In the genomic region with DNA sequence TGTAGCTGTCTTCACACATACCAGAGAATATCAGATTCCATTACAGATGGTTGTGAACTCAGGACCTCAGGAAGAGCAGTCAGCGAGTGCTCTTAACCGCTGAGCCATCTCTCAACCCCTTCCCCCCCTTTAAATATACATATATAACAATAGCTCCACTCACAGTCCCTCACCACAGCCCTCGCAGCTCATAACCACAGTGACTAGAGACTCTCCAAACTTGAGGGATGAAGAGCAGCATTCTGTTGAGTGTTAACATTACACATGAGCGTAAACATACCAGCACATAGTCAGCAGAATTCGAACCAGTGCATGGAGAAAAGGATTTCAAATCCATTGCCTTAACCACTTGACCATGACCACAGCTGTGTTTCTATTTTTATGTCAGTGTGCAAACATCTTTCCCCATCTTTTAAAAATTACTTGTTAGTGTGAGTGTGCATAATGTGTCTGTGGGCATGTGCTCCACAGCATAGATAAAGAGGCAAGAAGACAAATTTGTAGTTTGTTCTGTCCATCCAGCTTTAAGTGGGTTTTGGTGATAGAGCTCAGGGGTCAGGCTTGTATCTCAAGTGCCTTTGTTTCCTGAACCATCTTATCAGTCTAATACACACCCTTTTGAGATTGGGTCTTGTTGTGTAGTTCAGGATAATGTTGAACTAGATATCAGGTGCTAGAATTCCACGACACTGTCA, we compare ENCODE assay signal across 27 mouse cellular contexts. TPM values are rescaled to one million over a fixed set of nuclear protein-coding genes. Genes with fewer than 3 reads are reported as not detected.
A peak's percentile ranks its signal among the peaks of the same experiment; 100 is the strongest.
DNase-seq lines count a peak whose midpoint lies in the region; ATAC-seq and TF ChIP-seq lines count a peak whose summit lies in the region.
"Had no signal": no experiment of that assay in that cellular context is flagged by ENCODE, and none has a peak within 500 bp of the region (broad histone marks: within the 10 kb centered on the region; RNA-seq: fewer than 3 reads in every experiment).

No protein-coding gene starts in this region.

- TF ChIP-seq POLR2A in thymus, adult 2 months (IDR thresholded peaks at IDR 0.05; ENCODE audit: control insufficient read depth, extremely low read depth, insufficient read depth, low read length, poor library complexity) = no peak
- TF ChIP-seq POLR2A in bone marrow macrophage, adult 2 months (IDR thresholded peaks at IDR 0.05; ENCODE audit: borderline replicate concordance, low read depth, low read length) = no peak

- 0 out of 2 replicates have a peak overlapping the region, but pooled peaks have one; percentile 5 for H3K9ac ChIP-seq in liver, embryonic 16.5 days (ENCODE audit: low read depth, low read length)
- no peak overlapping the region for H3K9ac ChIP-seq in forebrain, postnatal 0 days
- H3K9ac ChIP-seq: embryonic facial prominence, embryonic 15.5 days; forebrain, embryonic 12.5 days; hindbrain, embryonic 12.5 days; intestine, embryonic 15.5 days; lung, embryonic 14.5 days; midbrain, embryonic 13.5 days; neural tube, embryonic 13.5 days had no signal

- H3K4me3 ChIP-seq in thymus, adult 2 months (ENCODE audit: control insufficient read depth, insufficient read depth, low read length) = no peak overlapping the region
- H3K4me3 ChIP-seq in bone marrow macrophage, adult 2 months (ENCODE audit: insufficient read depth, low read length) = no peak overlapping the region
- H3K4me3 ChIP-seq in liver, embryonic 16.5 days (ENCODE audit: low read depth, low read length) = no peak overlapping the region
- H3K4me3 ChIP-seq in forebrain, postnatal 0 days (ENCODE audit: low read depth, low read length) = no peak overlapping the region
- H3K4me3 ChIP-seq: embryonic facial prominence, embryonic 10.5 days; embryonic facial prominence, embryonic 15.5 days; forebrain, embryonic 12.5 days; heart, embryonic 10.5 days; hindbrain, embryonic 12.5 days; intestine, embryonic 15.5 days; midbrain, embryonic 13.5 days; neural tube, embryonic 13.5 days had no signal

- no peak overlapping the region for H3K27ac ChIP-seq in thymus, adult 2 months (ENCODE audit: control insufficient read depth, insufficient read depth, low read length)
- 0 out of 2 replicates have a peak overlapping the region, but pooled peaks have one; percentile 8 for H3K27ac ChIP-seq in bone marrow macrophage, adult 2 months (ENCODE audit: insufficient read depth, low read depth, low read length)
- H3K27ac ChIP-seq in liver, embryonic 16.5 days (ENCODE audit: low read length) = no peak overlapping the region
- H3K27ac ChIP-seq in forebrain, postnatal 0 days (ENCODE audit: low read depth, low read length) = no peak overlapping the region
- H3K27ac ChIP-seq: embryonic facial prominence, embryonic 10.5 days; embryonic facial prominence, embryonic 15.5 days; forebrain, embryonic 12.5 days; heart, embryonic 10.5 days; hindbrain, embryonic 12.5 days; hindbrain, postnatal 0 days; intestine, embryonic 15.5 days; midbrain, embryonic 13.5 days; neural tube, embryonic 13.5 days had no signal

- H3K9me3 ChIP-seq in liver, embryonic 16.5 days (replicated peaks; ENCODE audit: control insufficient read depth, low read length) = no peaks in the 10 kb centered on the region
- H3K9me3 ChIP-seq in forebrain, postnatal 0 days (ENCODE audit: low read length) = no peaks in the 10 kb centered on the region
- H3K9me3 ChIP-seq: embryonic facial prominence, embryonic 10.5 days; embryonic facial prominence, embryonic 15.5 days; forebrain, embryonic 12.5 days; heart, embryonic 10.5 days; hindbrain, embryonic 12.5 days; intestine, embryonic 15.5 days; midbrain, embryonic 13.5 days; neural tube, embryonic 13.5 days had no signal

- H3K4me1 ChIP-seq in thymus, adult 2 months (replicated peaks; ENCODE audit: control insufficient read depth, insufficient read depth, low read length) = no peaks in the 10 kb centered on the region
- H3K4me1 ChIP-seq in bone marrow macrophage, adult 2 months (ENCODE audit: control insufficient read depth, insufficient read depth, low read length) = peaks cover 17% of the 10 kb centered on the region
- peaks cover 6% of the 10 kb centered on the region for H3K4me1 ChIP-seq in liver, embryonic 16.5 days (ENCODE audit: control insufficient read depth, low read depth, low read length)
- H3K4me1 ChIP-seq in forebrain, postnatal 0 days (ENCODE audit: insufficient read depth) = no peaks in the 10 kb centered on the region
- H3K4me1 ChIP-seq: embryonic facial prominence, embryonic 10.5 days; embryonic facial prominence, embryonic 15.5 days; forebrain, embryonic 12.5 days; heart, embryonic 10.5 days; hindbrain, embryonic 12.5 days; intestine, embryonic 15.5 days; midbrain, embryonic 13.5 days; neural tube, embryonic 13.5 days had no signal

- no peaks in the 10 kb centered on the region for H3K36me3 ChIP-seq in thymus, adult 2 months (ENCODE audit: control insufficient read depth, insufficient read depth, low read length)
- no peaks in the 10 kb centered on the region for H3K36me3 ChIP-seq in liver, embryonic 16.5 days (ENCODE audit: control insufficient read depth, insufficient read depth)
- H3K36me3 ChIP-seq in forebrain, postnatal 0 days (ENCODE audit: insufficient read depth) = no peaks in the 10 kb centered on the region
- H3K36me3 ChIP-seq: embryonic facial prominence, embryonic 15.5 days; forebrain, embryonic 12.5 days; hindbrain, embryonic 12.5 days; intestine, embryonic 15.5 days; neural tube, embryonic 13.5 days had no signal

- 49% methylated on average over 6 of the region's 6 CpGs for WGBS in thymus, adult 2 months
- WGBS in liver, embryonic 16.5 days (ENCODE audit: insufficient replicate concordance) = 38% methylated on average over 6 of the region's 6 CpGs
- WGBS in forebrain, postnatal 0 days = 86% methylated on average over 6 of the region's 6 CpGs

- no peak for TF ChIP-seq CTCF in thymus, adult 2 months (IDR thresholded peaks at IDR 0.05; ENCODE audit: borderline replicate concordance, control insufficient read depth, extremely low read depth, insufficient read depth, low read length, poor library complexity)
- no peak for TF ChIP-seq CTCF in bone marrow macrophage, adult 2 months (IDR thresholded peaks at IDR 0.05; ENCODE audit: low read depth, low read length)
- no peak for TF ChIP-seq CTCF in forebrain, postnatal 0 days (IDR thresholded peaks at IDR 0.05; ENCODE audit: low read depth)

- no peaks in the 10 kb centered on the region for H3K27me3 ChIP-seq in thymus, adult 2 months (ENCODE audit: control insufficient read depth, insufficient read depth, low read length)
- H3K27me3 ChIP-seq in liver, embryonic 16.5 days (ENCODE audit: control insufficient read depth, insufficient read depth, low read depth, low read length) = no peaks in the 10 kb centered on the region
- no peaks in the 10 kb centered on the region for H3K27me3 ChIP-seq in forebrain, postnatal 0 days (ENCODE audit: insufficient read depth, low read length)
- H3K27me3 ChIP-seq: embryonic facial prominence, embryonic 15.5 days; forebrain, embryonic 12.5 days; hindbrain, embryonic 12.5 days; intestine, embryonic 15.5 days; midbrain, embryonic 13.5 days; neural tube, embryonic 13.5 days had no signal

- ATAC-seq in liver, embryonic 16.5 days (ENCODE audit: low read depth) = peak; percentile 30; the same call in 1 of the 2 replicates
- no peak for ATAC-seq in forebrain, postnatal 0 days
- ATAC-seq: hindbrain, postnatal 0 days; intestine, embryonic 15.5 days; midbrain, embryonic 13.5 days had no signal

- peak; percentile 5 for DNase-seq in thymus, postnatal 0 days (ENCODE audit: low spot score)
- DNase-seq in thymus, adult 2 months = no peak
- DNase-seq in urinary bladder, postnatal 4 days (ENCODE audit: low spot score in 2 of 2) = no peak
- DNase-seq in forebrain, postnatal 0 days = no peak
- DNase-seq in ovary, postnatal 36 days (ENCODE audit: low spot score) = no peak
- DNase-seq: adrenal gland, postnatal 25 days; cerebellum, adult 2 months; cerebellum, postnatal 14 days; gastrocnemius, postnatal 10 days; heart, adult 11 months; heart, postnatal 36 days; kidney, adult 2 months; kidney, postnatal 36 days; lung, embryonic 14.5 days; lung, postnatal 14 days; thymus, postnatal 14 days had no signal

- H3K4me2 ChIP-seq in liver, embryonic 16.5 days (ENCODE audit: low read depth, low read length) = no peak overlapping the region
- H3K4me2 ChIP-seq in forebrain, postnatal 0 days (ENCODE audit: low read depth) = no peak overlapping the region
- H3K4me2 ChIP-seq: embryonic facial prominence, embryonic 15.5 days; forebrain, embryonic 12.5 days; hindbrain, embryonic 12.5 days; intestine, embryonic 15.5 days; lung, embryonic 14.5 days; midbrain, embryonic 13.5 days; neural tube, embryonic 13.5 days had no signal

RNA-seq across cellular contexts. Expression of a gene that starts 18.4 kb away (rescaled TPM):
- polyA plus RNA-seq in thymus, postnatal 0 days (2015; fragmentation: Nextera tagmentation; extraction: Ambion mirVana) = 11.4 and 12.5 TPM in 2 replicates
- polyA plus RNA-seq in thymus, adult 2 months (2012; rRNA removed) = 41.1 and 41.2 TPM in 2 replicates
- polyA plus RNA-seq in bone marrow macrophage, adult 2 months (2012; ENCODE audit: insufficient read depth, insufficient read length, missing spikeins) = 71.9 and 78.6 TPM in 2 replicates
- 11.1 and 11.3 TPM in 2 replicates for polyA plus RNA-seq in liver, embryonic 16.5 days (2015; fragmentation: Nextera tagmentation; extraction: Ambion mirVana)
- total RNA-seq in forebrain, postnatal 0 days (2014; rRNA removed) = 39.7 and 55.8 TPM in 2 replicates
- 9.8 and 15.7 TPM in 2 replicates for polyA plus RNA-seq in forebrain, postnatal 0 days (2015; fragmentation: Nextera tagmentation; extraction: Ambion mirVana)
